Mouse (Mus musculus) stomach, embryonic 14.5 days (tissue): Measurements from ENCODE around the gene Trim10. TPM values are rescaled to one million over a fixed set of nuclear protein-coding genes. Genes with fewer than 3 reads are reported as not detected.
"Not testable (repeated sequence)": the region's sequence is repeated elsewhere in the genome, so short reads cannot be mapped to it uniquely, and the experiment has no call there.

Experiments used
- ATAC-seq: fragments of 200-750 bp; cut with Nextera tagmentation; 2 replicates; pipeline ENCODE4 v1.8.0; 2017; ENCODE audit warnings: low read depth, moderate TSS enrichment; ENCODE audit not compliant: insufficient number of reproducible peaks, insufficient read depth, low FRiP score
- H3K27ac ChIP-seq: fragments of 300-500 bp; sonication (generic); 2 replicates; pipeline ENCODE4 v1.5.1; 2014; ENCODE audit warnings: mild to moderate bottlenecking, low read length, moderate library complexity, mixed read lengths
- H3K27me3 ChIP-seq: fragments of 300-500 bp; sonication (generic); 2 replicates; pipeline ENCODE4 v1.6.1; 2014; ENCODE audit warnings: low read length, control low read depth, mixed read lengths; ENCODE audit not compliant: control insufficient read depth, insufficient read depth
- H3K36me3 ChIP-seq: fragments of 300-500 bp; sonication (generic); 2 replicates; pipeline ENCODE4 v1.6.1; 2014; ENCODE audit warnings: mild to moderate bottlenecking, control low read depth, low read length, moderate library complexity, mixed read lengths; ENCODE audit not compliant: control insufficient read depth, insufficient read depth
- H3K4me1 ChIP-seq: fragments of 300-500 bp; sonication (generic); 2 replicates; pipeline ENCODE4 v1.6.1; 2014; ENCODE audit warnings: low read length, control low read depth, mixed read lengths; ENCODE audit not compliant: control insufficient read depth, insufficient read depth
- H3K4me2 ChIP-seq: fragments of 300-500 bp; sonication (generic); replicated peaks from 2 replicates; pipeline ENCODE4 v1.6.1; 2014; ENCODE audit warnings: low read depth, low read length, control low read depth
- H3K4me3 ChIP-seq: fragments of 300-500 bp; sonication (generic); 2 replicates; pipeline ENCODE4 v1.5.1; 2014; ENCODE audit warnings: low read depth, low read length, control low read depth
- H3K9ac ChIP-seq: fragments of 300-500 bp; sonication (generic); replicated peaks from 2 replicates; pipeline ENCODE4 v1.6.1; 2014; ENCODE audit warnings: low read depth, mild to moderate bottlenecking, control low read depth, low read length, moderate library complexity, mixed read lengths
- H3K9me3 ChIP-seq: fragments of 300-500 bp; sonication (generic); 2 replicates; pipeline ENCODE4 v1.6.1; 2016; ENCODE audit warnings: low read depth, low read length, control low read depth; ENCODE audit not compliant: control insufficient read depth
- WGBS: fragments of 180-500 bp; shearing (Covaris S2); extraction: QIAGEN DNeasy Blood & Tissue Kit; methylation state at CpG from one replicate; pipeline ENCODE4 v1.1.7; 2014; 5-methylcytosine and 5-hydroxymethylcytosine counted together
- polyA plus RNA-seq: library from polyadenylated mRNA; unstranded; fragments of >200 nt; fragmentation: Nextera tagmentation; extraction: Ambion mirVana; gene quantifications from 2 replicates; pipeline ENCODE4 v1.2.1, GENCODE M21; 2014

The Trim10 gene
- polyA plus RNA-seq, result 1.5 and 2.0 TPM in 2 replicates

GRCm38 (mm10) chr17:36869284-36869954 lies at the start of gene Trim10:
Gene Trim10, plus strand, starts transcription at chr17:36869574.
- H3K4me1 ChIP-seq, result no peaks in the 10 kb centered on the region
- 72% methylated on average over 4 of the region's 4 CpGs for WGBS
- H3K4me2 ChIP-seq, result no peak within 1 kb of the TSS
- no peak within 1 kb of the TSS for H3K27ac ChIP-seq
- peak; percentile 89; the same call in 1 of the 2 replicates for ATAC-seq
- H3K4me3 ChIP-seq, result no peak within 1 kb of the TSS
- peaks cover 6% of the 10 kb centered on the region for H3K27me3 ChIP-seq
- no peaks in the 10 kb centered on the region for H3K36me3 ChIP-seq
- no peaks in the 10 kb centered on the region for H3K9me3 ChIP-seq
- no peak within 1 kb of the TSS for H3K9ac ChIP-seq

DNA sequence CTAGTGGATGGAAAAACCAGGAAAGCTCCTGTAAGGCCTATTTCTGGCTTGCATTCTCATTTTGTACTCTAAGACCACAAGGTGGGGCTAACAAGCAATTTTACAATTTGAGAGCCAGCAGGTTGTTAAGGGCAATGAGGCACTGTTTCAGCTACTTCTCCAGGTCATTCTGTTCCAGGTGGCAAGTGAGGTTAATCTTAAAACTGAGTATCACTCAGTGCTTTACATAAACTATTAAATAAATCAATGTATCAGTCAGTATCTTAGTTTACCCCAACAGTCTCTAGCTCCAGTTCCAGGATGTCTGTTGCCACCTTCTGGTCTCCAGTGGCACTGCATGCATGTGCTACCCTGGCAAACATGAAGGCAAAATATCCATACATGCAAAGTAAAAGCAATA lies 45.4 kb upstream of the Trim10 start:
- Histone ChIP-seq H3K4me1 (no peaks in the 10 kb centered on the region), H3K9ac (no peak overlapping the region), H3K36me3 (no peaks in the 10 kb centered on the region), H3K4me3 (no peak overlapping the region), H3K9me3 (no peaks in the 10 kb centered on the region), H3K27me3 (no peaks in the 10 kb centered on the region), H3K4me2 (no peak overlapping the region), H3K27ac (no peak overlapping the region)
- no peak for ATAC-seq

- H3K36me3 ChIP-seq, result no peaks in the 10 kb centered on the region
These were observed 43.8 kb upstream of the Trim10 start for GRCm38 (mm10) chr17:36825525-36825924.

DNA sequence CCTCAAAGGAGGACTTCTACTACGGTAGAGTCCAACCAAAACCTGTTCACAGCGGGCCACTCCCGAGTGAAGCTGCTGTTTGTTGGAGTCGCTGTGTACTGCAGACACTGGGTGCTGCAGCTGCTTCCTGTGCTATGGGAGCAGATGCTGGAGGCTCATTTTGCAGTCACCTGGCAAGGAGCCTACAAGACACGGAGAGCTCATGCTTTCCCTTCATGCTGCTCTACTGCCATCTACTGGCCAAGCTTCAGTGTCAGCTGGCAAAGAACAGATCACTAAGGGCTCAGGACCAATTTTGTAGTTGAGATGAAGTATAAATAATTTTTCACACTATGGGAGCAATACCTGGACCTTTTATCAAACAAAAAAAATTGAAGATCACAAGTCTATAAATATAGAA lies 43.4 kb upstream of the Trim10 start:
- not testable (repeated sequence) for H3K27ac ChIP-seq, H3K4me1 ChIP-seq, H3K4me3 ChIP-seq, H3K4me2 ChIP-seq, H3K27me3 ChIP-seq, H3K9ac ChIP-seq, H3K36me3 ChIP-seq, H3K9me3 ChIP-seq
- ATAC-seq, result peak; percentile 66; the same call in 1 of the 2 replicates
- 13% methylated on average over 5 of the region's 5 CpGs for WGBS

More at GRCm38 (mm10) chr17:36825525-36825924, 43.8 kb upstream of the Trim10 start:
- Histone ChIP-seq H3K4me2 (no peak overlapping the region), H3K4me1 (no peaks in the 10 kb centered on the region), H3K9me3 (no peaks in the 10 kb centered on the region), H3K27me3 (no peaks in the 10 kb centered on the region), H3K9ac (no peak overlapping the region), H3K4me3 (no peak overlapping the region), H3K27ac (no peak overlapping the region)
- WGBS, result 23% methylated on average over 4 of the region's 4 CpGs
- ATAC-seq, result no peak

DNA sequence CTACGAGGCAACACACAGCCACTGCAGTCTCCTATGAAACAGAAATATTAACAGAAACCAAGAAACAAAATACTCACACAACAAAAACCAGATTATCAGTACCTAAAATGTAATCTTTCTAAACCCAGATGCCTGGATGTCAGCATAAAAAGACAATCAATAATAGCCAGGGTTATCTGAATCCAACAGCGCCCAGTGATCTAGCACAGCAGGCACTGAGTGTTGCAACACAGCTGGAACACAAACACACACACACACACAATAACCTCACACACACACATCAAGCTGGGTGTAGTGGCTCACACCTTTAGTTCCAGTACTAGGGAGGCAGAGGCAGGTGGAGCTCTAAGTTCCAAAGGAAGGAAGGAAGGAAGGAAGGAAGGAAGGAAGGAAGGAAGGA lies 40.9 kb upstream of the Trim10 start:
- 66% methylated on average over 2 of the region's 2 CpGs for WGBS
- no peak overlapping the region for H3K4me2 ChIP-seq

GRCm38 (mm10) chr17:36830470-36830869 lies 38.9 kb upstream of the Trim10 start:
- Histone ChIP-seq H3K27me3 (no peaks in the 10 kb centered on the region), H3K4me2 (no peak overlapping the region), H3K27ac (no peak overlapping the region), H3K9ac (no peak overlapping the region), H3K4me3 (no peak overlapping the region), H3K4me1 (no peaks in the 10 kb centered on the region), H3K36me3 (no peaks in the 10 kb centered on the region), H3K9me3 (no peaks in the 10 kb centered on the region)
- 71% methylated on average over 3 of the region's 3 CpGs for WGBS
- ATAC-seq, result no peak

More for the DNA sequence above, 40.9 kb upstream of the Trim10 start:
- no peak for ATAC-seq
- Histone ChIP-seq H3K4me3 (no peak overlapping the region), H3K27ac (no peak overlapping the region), H3K4me1 (no peaks in the 10 kb centered on the region), H3K36me3 (no peaks in the 10 kb centered on the region), H3K9me3 (no peaks in the 10 kb centered on the region), H3K9ac (no peak overlapping the region), H3K27me3 (no peaks in the 10 kb centered on the region)

- 45% methylated on average over 4 of the region's 4 CpGs for WGBS
- Histone ChIP-seq H3K4me1 (peaks cover 7% of the 10 kb centered on the region; the same call in 1 of the 2 replicates), H3K9me3 (no peaks in the 10 kb centered on the region), H3K27me3 (no peaks in the 10 kb centered on the region), H3K36me3 (no peaks in the 10 kb centered on the region), H3K4me3 (no peak overlapping the region), H3K27ac (no peak overlapping the region), H3K4me2 (no peak overlapping the region), H3K9ac (no peak overlapping the region)
- ATAC-seq, result no peak
These were observed 36.7 kb upstream of the Trim10 start for GRCm38 (mm10) chr17:36832694-36833093.

DNA sequence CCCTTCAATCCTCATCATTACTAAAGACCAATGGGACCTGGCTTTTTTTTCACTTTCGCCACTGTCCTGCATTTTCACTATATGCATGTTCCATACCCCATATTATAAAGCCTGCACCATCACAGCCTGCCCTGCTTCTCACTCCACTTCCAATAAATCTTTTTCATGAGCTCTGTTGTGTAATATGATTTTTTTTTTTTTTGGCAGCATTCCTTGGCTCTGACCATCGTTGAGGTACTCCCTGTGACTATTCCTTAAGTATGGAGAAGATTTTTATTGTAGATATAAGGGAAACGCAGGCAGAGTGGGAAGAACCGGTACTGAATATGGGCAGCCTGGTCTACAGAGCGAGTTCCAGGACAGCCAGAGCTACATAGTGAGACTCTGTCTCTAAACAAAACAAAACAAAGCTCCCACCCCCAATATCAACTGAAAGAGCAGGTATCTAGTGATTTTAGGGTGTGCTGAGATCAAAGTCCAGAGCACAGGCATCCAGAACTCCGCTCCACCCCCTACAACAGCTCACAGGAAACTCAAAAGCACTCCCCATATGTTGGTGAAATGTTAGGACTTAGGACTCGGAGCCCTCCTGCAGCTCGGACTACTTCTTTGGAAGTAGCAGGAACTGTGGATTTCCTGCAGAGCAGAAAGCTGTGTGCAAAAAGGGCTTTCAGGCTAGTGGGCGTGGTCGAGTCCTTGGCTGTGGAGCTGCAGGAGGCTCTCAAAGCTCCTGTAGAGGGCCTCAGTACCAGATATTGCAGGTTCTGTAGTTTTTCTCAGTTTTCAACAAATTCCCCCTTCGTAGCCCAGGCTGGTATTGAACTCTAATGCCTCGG lies 33.6 kb upstream of the Trim10 start:
- no peak for ATAC-seq
- H3K27me3 ChIP-seq, result no peaks in the 10 kb centered on the region
- H3K4me1 ChIP-seq, result peaks cover 11% of the 10 kb centered on the region; the same call in 1 of the 2 replicates
- no peak overlapping the region for H3K9ac ChIP-seq
- no peaks in the 10 kb centered on the region for H3K9me3 ChIP-seq
- H3K27ac ChIP-seq, result peak overlapping the region; percentile 97
- H3K4me3 ChIP-seq, result no peak overlapping the region; the same call in 1 of the 2 replicates
- WGBS, result 29% methylated on average over 12 of the region's 12 CpGs
- no peaks in the 10 kb centered on the region for H3K36me3 ChIP-seq
- peak overlapping the region; percentile 52 for H3K4me2 ChIP-seq
